Mouse (Mus musculus): Measurements from ENCODE around the gene Ensa. TPM values are rescaled to one million over a fixed set of nuclear protein-coding genes. Genes with fewer than 3 reads are reported as not detected.
A peak's percentile ranks its signal among the peaks of the same experiment; 100 is the strongest.

The Ensa gene
- polyA plus RNA-seq, 1 experiment from 2014 or later = 95.1 TPM

- Histone ChIP-seq H3K4me1 (replicated peaks; ENCODE audit: control insufficient read depth, insufficient read depth, low read length) (no peaks in the 10 kb centered on the region), H3K27ac (0 out of 2 replicates have a peak overlapping the region, but pooled peaks have one; percentile 47), H3K9ac (no peak overlapping the region)
These were observed 49.4 kb downstream of the Ensa start for GRCm38 (mm10) chr3:95674236-95674635.

DNA sequence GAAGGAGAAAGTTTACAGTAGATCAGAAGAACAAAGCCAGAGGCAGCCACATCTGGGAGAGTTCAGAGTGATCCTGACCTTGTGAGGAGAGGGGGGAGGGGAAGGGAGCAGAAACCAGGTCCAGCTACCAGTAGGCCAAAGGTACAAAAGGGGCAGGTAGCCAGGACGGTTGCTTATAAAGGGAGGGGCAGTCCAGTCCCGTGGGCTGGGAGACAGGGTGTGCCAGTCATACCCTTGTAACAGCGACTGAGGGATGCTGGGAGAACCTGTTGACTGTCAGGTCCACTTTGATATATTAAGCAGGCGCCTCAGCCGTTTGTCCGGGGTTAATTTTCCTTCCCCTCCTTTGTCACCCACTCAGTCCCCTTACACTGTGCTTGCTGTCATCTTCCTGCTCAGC, 50.0 kb downstream of the Ensa start:
- DNase-seq (ENCODE audit: low spot score) = no peak
- Histone ChIP-seq H3K36me3 (replicated peaks; ENCODE audit: control insufficient read depth, insufficient read depth) (no peaks in the 10 kb centered on the region; the same call in 1 of the 2 replicates), H3K27ac (0 out of 2 replicates have a peak overlapping the region, but pooled peaks have one; percentile 20), H3K4me3 (replicated peaks; ENCODE audit: low read length) (no peak overlapping the region), H3K9ac (no peak overlapping the region), H3K4me2 (replicated peaks) (no peak overlapping the region), H3K9me3 (ENCODE audit: control insufficient read depth, low read length) (no peaks in the 10 kb centered on the region), H3K27me3 (ENCODE audit: control insufficient read depth, insufficient read depth, low read length) (no peaks in the 10 kb centered on the region), H3K4me1 (replicated peaks; ENCODE audit: control insufficient read depth, insufficient read depth, low read length) (no peaks in the 10 kb centered on the region)
- WGBS = 22% methylated on average over 6 of the region's 6 CpGs
- ATAC-seq (ENCODE audit: low FRiP score) = no peak

More at GRCm38 (mm10) chr3:95674236-95674635, 49.4 kb downstream of the Ensa start:
- Histone ChIP-seq H3K4me3 (replicated peaks; ENCODE audit: low read length) (no peak overlapping the region), H3K4me2 (replicated peaks) (no peak overlapping the region), H3K27me3 (ENCODE audit: control insufficient read depth, insufficient read depth, low read length) (no peaks in the 10 kb centered on the region), H3K36me3 (replicated peaks; ENCODE audit: control insufficient read depth, insufficient read depth) (peaks cover 4% of the 10 kb centered on the region; the same call in 1 of the 2 replicates), H3K9me3 (ENCODE audit: control insufficient read depth, low read length) (no peaks in the 10 kb centered on the region)
- WGBS = 42% methylated on average over 2 of the region's 2 CpGs
- DNase-seq (ENCODE audit: low spot score) = no peak
- no peak; the same call in 1 of the 2 replicates for ATAC-seq (ENCODE audit: low FRiP score)

GRCm38 (mm10) chr3:95675301-95676092, 50.7 kb downstream of the Ensa start:
- Histone ChIP-seq H3K4me2 (replicated peaks) (no peak overlapping the region), H3K4me3 (replicated peaks; ENCODE audit: low read length) (no peak overlapping the region), H3K27ac (no peak overlapping the region), H3K4me1 (replicated peaks; ENCODE audit: control insufficient read depth, insufficient read depth, low read length) (no peaks in the 10 kb centered on the region), H3K36me3 (replicated peaks; ENCODE audit: control insufficient read depth, insufficient read depth) (no peaks in the 10 kb centered on the region; the same call in 1 of the 2 replicates), H3K9me3 (ENCODE audit: control insufficient read depth, low read length) (no peaks in the 10 kb centered on the region), H3K9ac (no peak overlapping the region), H3K27me3 (ENCODE audit: control insufficient read depth, insufficient read depth, low read length) (no peaks in the 10 kb centered on the region)
- peak; percentile 71 for DNase-seq (ENCODE audit: low spot score)
- ATAC-seq (ENCODE audit: low FRiP score) = peak; percentile 49
- WGBS = 25% methylated on average over 7 of the region's 8 CpGs

DNA sequence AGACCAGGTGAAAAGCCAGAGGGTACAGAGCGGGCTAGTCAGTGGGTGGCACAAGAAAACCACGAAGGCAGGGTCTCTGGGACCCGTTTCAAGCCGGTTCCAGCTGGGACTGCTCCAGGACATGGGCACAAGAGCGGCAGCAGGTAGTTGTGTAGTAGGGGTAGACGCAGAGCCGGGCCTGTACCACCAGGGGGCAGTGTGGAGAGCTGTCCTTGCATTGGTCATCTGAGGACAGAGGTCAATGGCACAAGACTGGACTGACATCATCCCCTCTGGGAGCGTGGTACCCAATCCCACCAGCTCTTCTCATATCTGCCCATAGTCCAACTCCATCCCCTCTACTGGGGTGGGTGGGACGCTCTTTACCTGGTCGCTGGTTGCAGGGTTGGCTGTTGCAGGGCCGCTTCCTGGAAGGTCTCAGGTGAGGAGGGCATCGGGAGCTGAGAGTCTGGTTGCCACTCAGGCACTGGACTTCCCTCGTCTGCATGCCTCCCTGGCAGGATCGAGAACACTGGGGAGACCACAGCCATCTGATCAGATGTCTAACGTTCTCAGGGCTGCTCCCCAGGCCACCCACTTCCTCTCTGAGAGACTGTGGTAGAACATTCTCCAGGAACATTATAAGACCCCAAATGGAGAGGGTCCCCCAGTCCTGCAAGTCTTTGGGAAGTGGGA, 52.1 kb downstream of the Ensa start:
- Histone ChIP-seq H3K27ac (no peak overlapping the region), H3K4me1 (replicated peaks; ENCODE audit: control insufficient read depth, insufficient read depth, low read length) (no peaks in the 10 kb centered on the region), H3K4me3 (replicated peaks; ENCODE audit: low read length) (no peak overlapping the region), H3K4me2 (replicated peaks) (no peak overlapping the region), H3K9me3 (ENCODE audit: control insufficient read depth, low read length) (no peaks in the 10 kb centered on the region), H3K27me3 (ENCODE audit: control insufficient read depth, insufficient read depth, low read length) (no peaks in the 10 kb centered on the region), H3K9ac (no peak overlapping the region), H3K36me3 (replicated peaks; ENCODE audit: control insufficient read depth, insufficient read depth) (no peaks in the 10 kb centered on the region; the same call in 1 of the 2 replicates)
- WGBS = 59% methylated on average over 15 of the region's 15 CpGs
- peak; percentile 49 for DNase-seq (ENCODE audit: low spot score)
- no peak for ATAC-seq (ENCODE audit: low FRiP score)

DNA sequence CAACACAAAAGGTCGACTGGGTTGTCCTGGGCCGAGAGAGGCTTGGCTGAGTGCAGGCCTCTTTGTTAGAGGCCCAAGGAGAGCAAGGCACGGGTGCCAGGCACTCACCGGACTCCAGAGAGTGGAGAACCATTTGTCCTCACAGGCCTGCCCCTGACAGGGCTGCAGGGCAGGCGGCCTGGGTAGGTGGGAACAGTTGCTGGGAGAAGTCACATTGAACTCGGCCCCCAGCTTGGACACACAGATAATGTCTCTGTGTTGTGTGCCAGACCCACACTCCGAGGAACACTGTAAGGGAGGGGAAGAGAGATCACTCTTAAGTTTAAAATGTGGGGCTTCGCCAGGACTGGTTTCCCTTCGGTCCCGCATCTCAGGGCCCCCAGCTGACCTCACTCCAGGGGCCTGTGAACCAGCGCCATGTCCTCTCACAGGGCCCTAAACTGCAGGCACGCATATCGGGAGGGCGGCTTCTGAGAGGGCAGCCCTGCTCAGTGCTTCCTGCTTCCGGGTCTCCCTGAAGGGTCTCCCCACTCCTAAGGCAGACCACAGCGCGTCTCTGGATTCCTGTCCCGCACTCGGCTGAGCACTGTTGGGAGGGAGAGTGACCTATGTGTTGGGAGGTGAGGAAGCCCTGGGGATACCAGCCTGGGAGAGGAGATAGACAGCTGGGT, 52.8 kb downstream of the Ensa start:
- DNase-seq (ENCODE audit: low spot score) = no peak
- Histone ChIP-seq H3K27ac (no peak overlapping the region), H3K9me3 (ENCODE audit: control insufficient read depth, low read length) (no peaks in the 10 kb centered on the region), H3K4me3 (replicated peaks; ENCODE audit: low read length) (no peak overlapping the region), H3K4me2 (replicated peaks) (no peak overlapping the region), H3K4me1 (replicated peaks; ENCODE audit: control insufficient read depth, insufficient read depth, low read length) (no peaks in the 10 kb centered on the region), H3K9ac (no peak overlapping the region), H3K36me3 (replicated peaks; ENCODE audit: control insufficient read depth, insufficient read depth) (no peaks in the 10 kb centered on the region; the same call in 1 of the 2 replicates), H3K27me3 (ENCODE audit: control insufficient read depth, insufficient read depth, low read length) (no peaks in the 10 kb centered on the region)
- ATAC-seq (ENCODE audit: low FRiP score) = no peak
- WGBS = 86% methylated on average over 19 of the region's 19 CpGs

- Histone ChIP-seq H3K9ac (no peak overlapping the region), H3K36me3 (replicated peaks; ENCODE audit: control insufficient read depth, insufficient read depth) (no peaks in the 10 kb centered on the region), H3K4me2 (replicated peaks) (no peak overlapping the region), H3K4me3 (replicated peaks; ENCODE audit: low read length) (no peak overlapping the region), H3K4me1 (replicated peaks; ENCODE audit: control insufficient read depth, insufficient read depth, low read length) (no peaks in the 10 kb centered on the region), H3K9me3 (ENCODE audit: control insufficient read depth, low read length) (no peaks in the 10 kb centered on the region), H3K27me3 (ENCODE audit: control insufficient read depth, insufficient read depth, low read length) (no peaks in the 10 kb centered on the region), H3K27ac (no peak overlapping the region)
- ATAC-seq (ENCODE audit: low FRiP score) (no peak), DNase-seq (ENCODE audit: low spot score) (no peak)
- 97% methylated on average over 8 of the region's 8 CpGs for WGBS
These were observed 54.8 kb downstream of the Ensa start for GRCm38 (mm10) chr3:95679551-95679950.

DNA sequence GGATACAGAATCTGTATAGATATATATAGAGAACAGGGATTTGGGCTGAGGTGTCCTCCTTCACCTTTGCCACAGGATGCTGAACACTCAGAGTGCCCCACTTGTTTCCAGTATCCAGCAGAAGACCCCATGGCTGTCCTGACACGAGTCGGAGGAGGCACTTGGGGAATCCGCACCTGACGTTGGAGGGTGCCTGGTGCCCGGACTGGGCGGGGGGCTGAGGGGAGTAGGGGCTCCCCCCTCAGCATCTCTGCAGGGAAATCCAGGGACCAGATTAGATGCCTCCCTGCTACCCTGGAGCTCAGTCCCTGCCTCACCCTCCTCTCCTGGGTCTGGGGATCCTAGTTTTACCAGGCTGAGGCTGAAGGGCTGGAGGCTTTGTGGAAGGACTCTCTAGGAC, 55.9 kb downstream of the Ensa start:
- DNase-seq (ENCODE audit: low spot score) (no peak), ATAC-seq (ENCODE audit: low FRiP score) (no peak)
- no peaks in the 10 kb centered on the region for H3K36me3 ChIP-seq (replicated peaks; ENCODE audit: control insufficient read depth, insufficient read depth)
- no peak overlapping the region for H3K9ac ChIP-seq
- no peak overlapping the region for H3K4me2 ChIP-seq (replicated peaks)
- H3K27ac ChIP-seq = no peak overlapping the region
- no peaks in the 10 kb centered on the region for H3K4me1 ChIP-seq (replicated peaks; ENCODE audit: control insufficient read depth, insufficient read depth, low read length)
- WGBS = 84% methylated on average over 6 of the region's 6 CpGs
- H3K27me3 ChIP-seq (ENCODE audit: control insufficient read depth, insufficient read depth, low read length) = no peaks in the 10 kb centered on the region
- H3K9me3 ChIP-seq (ENCODE audit: control insufficient read depth, low read length) = no peaks in the 10 kb centered on the region
- no peak overlapping the region for H3K4me3 ChIP-seq (replicated peaks; ENCODE audit: low read length)

- no peaks in the 10 kb centered on the region for H3K4me1 ChIP-seq (replicated peaks; ENCODE audit: control insufficient read depth, insufficient read depth, low read length)
- WGBS = 57% methylated on average over 11 of the region's 11 CpGs
- H3K27me3 ChIP-seq (ENCODE audit: control insufficient read depth, insufficient read depth, low read length) = no peaks in the 10 kb centered on the region
- no peaks in the 10 kb centered on the region for H3K36me3 ChIP-seq (replicated peaks; ENCODE audit: control insufficient read depth, insufficient read depth)
- H3K4me2 ChIP-seq (replicated peaks) = no peak overlapping the region; the same call in 1 of the 2 replicates
- no peak overlapping the region for H3K27ac ChIP-seq
- no peak overlapping the region for H3K9ac ChIP-seq
- H3K9me3 ChIP-seq (ENCODE audit: control insufficient read depth, low read length) = no peaks in the 10 kb centered on the region
- no peak for ATAC-seq (ENCODE audit: low FRiP score)
- H3K4me3 ChIP-seq (replicated peaks; ENCODE audit: low read length) = no peak overlapping the region
- DNase-seq (ENCODE audit: low spot score) = no peak
These were observed 56.6 kb downstream of the Ensa start for GRCm38 (mm10) chr3:95681365-95681764.
